Mouse (Mus musculus) adrenal gland, adult (tissue): Measurements from ENCODE around the gene 4930583I09Rik.

Experiments
- DNase-seq, 2 experiments: peaks; one replicate each; pipeline ENCODE4 v3.0.0; 2022 to 2023; ENCODE audit warnings: low spot score in 1 of 2; ENCODE audit not compliant: inconsistent age in 2 of 2

Gene 4930583I09Rik

DNA sequence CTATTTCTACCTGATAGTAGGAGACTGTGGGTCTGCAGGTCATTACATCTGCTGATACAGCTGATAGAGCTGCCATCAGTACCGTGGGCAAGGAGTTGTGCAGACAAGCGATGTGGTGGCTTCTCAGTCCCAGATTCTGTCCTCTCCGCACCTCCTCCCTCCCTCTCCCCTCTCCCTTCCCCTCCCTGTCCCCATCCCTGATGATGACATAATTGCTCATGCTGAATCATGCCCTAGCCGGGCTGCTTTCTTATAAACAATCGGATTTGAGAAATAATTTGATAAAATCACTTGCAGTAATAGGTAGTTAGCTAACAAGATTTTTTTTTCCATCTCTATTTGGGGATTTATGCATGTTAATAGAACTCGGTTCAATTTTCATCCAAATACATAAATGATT is at the start of gene 4930583I09Rik:
Gene 4930583I09Rik (minus strand): TSS at position 144 of the 400 bp plus-strand sequence.
- DNase-seq, result peak; percentile 42 to 71

DNA sequence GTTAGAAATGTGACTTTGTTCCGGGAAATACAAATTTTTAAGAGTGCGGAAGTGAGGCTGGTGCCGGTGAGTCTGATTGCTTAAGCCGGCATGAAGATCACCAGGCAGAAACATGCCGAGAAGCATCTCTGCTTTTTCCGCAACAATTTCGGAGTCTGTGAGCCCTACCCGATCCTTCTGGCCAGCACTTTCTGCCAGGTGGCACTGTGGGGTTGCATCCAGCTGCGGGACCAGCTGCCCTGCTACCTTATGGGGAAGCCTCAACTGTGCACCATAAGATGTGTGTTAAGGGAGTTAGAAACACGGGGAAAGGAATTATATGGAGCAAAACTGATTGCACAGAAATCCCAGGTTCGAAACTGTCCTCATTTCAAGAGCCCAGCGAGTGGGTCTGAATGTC is 40.2 kb upstream of the 4930583I09Rik start:
- DNase-seq, result no peak

DNA sequence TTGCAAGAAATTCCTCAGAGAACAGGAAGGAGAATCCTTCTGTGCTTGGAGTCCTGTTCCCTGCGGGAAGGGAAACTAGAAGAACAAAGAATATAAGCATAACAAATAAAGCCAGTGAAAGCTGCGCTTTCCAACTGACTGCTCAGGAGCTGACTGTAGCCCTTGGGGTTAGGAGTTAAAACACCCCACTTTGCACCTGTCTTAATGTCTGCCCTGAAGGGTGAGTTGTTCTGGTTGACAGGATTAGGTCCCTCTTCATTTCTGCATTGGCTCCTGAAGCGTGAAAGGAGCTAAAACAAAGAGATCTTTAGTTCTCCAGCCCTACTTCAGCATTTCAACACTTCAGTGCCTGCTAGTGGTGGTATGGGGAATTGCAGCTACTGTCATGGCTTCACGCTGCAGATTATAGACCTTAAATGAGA is 37.8 kb upstream of the 4930583I09Rik start:
- peak; percentile 26 to 72 for DNase-seq

DNA sequence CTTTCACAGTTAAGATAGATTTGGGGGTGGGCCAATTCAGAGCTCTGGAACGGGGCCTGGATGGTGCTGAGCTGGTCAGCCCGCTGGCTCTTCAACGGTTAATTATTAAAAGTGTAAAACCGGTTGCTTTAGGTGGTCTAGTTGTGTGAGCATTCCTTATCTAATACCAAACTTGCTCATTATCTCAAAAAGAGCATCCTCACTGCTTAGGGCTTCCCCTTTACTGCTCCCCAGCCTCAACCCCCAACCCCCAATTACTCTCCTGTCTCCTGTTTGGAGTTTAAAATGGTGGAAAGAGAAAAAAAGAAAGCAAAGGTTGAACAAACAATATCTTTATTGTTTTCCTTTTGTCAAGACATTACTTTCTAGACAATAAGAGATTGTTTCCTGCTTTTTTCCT is 27.9 kb upstream of the 4930583I09Rik start:
- no peak for DNase-seq

DNA sequence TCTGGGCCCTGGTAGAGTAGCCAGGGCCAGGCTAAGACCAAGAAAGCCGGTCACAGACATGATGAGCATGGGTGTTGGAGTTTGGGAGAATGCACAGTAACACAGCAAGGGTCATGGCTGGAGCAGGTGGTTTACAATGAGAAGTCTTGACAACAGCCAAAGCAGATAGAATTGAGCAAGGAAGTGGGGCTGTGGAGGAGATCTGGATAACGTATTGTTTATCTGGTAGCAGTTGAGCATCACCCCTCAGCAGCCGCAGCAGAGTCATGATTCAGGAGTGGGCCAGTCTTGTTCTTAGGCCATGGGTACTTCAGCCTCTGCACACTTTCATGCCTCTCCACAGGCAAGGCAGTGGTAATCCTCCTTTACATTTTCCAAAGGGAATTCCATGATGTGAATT is 25.1 kb upstream of the 4930583I09Rik start:
- DNase-seq, result no peak

DNA sequence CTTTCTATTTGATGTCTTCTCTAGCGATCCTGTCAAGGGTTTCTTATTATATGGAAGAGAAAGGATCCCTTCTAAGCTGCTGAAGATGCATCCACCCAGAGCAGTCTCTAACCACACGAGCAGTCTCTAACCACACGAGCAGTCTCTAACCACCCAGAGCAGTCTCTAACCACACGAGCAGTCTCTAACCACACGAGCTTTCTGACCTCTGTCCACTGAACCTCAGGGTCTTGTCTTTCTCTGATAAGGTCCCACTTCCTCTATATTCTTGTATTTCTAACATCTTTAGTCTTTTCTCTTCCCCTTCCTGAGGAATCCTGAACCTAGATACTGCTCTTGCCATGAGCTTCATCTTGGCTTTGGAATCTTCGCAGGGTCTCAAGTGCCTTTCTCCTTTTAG is 23.0 kb upstream of the 4930583I09Rik start:
- no peak for DNase-seq

DNA sequence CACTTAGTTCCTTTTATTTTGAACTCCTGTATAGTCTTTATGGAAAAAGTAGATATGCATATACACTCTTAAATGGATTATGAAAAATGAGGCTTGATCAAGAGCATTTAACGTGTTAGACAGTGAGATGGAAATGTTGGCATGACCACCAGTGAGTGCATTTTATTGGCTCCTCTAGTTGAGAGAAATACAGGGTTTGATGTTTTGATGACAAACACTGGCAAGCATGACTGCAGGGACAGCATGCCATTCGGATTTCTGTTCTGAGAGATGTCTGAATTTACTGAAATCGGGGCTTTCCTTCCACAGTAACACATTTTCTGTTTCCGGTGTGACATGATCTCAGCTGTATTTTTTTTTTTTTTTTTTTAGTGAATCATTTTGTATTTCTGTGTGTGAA is 12.2 kb upstream of the 4930583I09Rik start:
- no peak for DNase-seq

DNA sequence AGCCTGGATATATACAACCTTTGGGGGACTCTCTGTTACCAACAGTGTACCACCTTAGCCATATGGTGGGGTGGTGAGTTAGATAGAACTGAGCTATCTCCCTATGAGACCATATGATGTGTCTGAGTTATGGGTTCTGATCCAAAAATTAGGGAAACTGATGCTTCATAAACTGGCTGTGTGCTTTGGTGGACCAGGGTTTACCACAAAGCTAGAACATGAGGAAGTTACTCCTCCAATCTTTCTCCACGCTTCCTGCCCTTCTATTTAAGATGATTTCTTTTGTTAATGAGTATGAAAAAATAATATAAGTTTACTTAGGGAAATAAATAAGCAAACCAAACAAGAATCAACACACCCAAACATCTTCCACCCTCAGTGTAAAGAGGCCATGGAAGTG is 10.8 kb upstream of the 4930583I09Rik start:
- no peak for DNase-seq

DNA sequence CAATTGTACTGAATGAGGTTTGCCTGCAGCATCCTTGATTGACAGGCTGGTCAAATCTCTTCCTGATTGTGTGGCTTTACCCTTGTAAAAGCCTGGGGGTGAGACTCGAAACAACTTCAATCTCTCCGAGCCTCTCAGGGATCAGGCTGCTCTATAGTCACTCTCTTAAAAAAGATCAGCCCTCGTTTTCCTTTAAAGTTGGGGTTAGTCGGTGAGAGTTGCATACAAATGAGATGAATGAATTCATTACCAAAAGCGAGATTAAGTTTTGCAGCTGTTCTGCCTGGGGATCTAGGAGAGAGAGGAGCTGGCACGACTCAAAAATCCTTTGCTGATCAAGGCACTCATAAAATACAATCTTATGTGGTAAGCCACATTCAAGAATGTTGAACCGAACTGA is 1.0 kb upstream of the 4930583I09Rik start:
- no peak for DNase-seq

DNA sequence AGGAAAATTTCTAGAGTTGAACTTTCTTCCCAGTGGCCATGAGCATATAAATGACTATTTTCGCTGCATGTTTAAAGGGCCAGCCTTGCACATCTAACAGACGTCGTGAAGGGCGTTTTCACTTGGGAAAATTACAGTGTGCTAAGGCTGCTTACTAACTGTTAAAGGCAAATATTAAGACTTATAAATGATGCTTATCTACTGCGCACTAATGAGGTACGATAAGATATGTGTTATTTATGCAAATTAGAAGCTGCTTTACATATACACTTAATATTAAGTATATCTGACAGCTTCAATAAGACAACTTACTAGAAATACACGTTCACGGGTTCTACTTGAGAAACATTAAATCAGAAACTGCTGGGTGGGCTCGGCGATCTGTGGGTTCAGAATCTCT is 481 bp upstream of the 4930583I09Rik start:
- DNase-seq, result no peak

DNA sequence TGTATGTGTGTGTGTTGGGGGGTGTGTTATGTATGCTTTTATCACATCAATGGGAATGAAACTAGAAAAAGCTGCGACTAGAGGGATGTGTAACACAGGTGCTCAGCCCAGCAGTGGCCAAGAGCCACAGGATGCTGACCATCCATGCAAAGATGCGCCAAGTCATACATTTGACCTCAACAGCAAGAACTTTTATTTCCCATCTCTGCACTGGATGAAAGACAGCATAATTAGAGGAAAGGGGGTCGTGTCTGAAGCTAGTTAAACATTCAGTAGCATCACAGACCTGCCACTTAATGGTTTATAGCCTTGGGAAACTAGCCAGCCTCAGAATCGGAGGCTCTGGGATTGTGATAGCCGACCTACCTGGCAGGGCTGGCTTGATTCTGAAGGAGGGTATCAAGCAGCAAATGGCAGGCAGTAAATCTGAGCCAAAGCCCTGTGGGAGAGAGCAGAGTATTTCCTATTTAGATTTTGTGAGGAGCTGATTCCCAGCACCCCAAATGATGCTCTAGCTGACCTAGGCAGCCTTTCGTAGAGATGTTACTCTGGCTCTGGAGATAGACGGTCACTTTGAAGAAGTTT is 1.9 kb downstream of the 4930583I09Rik start:
- DNase-seq, result no peak

DNA sequence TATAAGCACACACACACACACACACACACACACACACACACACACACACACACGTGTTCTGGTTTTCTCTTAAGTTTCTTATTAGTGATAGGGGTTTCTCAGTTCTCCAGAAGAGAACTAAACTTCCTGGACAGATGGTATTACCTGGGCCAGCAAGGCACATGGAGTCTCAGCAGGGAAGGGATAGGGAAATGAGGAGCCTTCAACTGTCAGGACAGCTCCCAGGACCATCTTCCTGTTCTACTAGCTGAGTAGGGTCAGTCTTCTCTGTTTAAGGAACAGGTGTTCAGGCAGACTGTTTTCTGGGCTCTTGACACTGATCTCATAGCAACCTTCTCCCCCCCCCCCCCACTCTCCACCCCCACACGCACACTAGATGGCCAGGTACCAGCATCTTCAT is 2.8 kb downstream of the 4930583I09Rik start:
- DNase-seq, result no peak

DNA sequence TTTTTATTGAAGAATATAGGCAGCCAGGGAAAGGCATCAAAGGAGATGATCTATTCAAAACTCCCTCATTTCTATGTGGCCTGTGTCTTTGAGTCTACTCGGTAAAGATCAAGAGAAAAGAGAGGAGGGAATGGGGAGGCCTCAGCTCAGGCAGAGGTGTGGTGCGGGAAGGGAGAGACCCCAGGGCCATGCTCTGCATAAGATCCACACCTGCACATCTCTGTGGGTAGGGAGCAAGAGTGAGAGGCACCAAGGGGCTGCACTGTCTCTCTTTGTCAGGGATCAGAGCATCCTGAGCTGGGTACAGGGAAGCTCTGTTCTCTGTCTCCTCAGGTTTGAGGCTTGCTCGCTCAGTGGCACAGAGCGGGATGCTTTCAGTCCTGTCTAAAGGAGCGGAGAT is 8.4 kb downstream of the 4930583I09Rik start:
- no peak for DNase-seq

DNA sequence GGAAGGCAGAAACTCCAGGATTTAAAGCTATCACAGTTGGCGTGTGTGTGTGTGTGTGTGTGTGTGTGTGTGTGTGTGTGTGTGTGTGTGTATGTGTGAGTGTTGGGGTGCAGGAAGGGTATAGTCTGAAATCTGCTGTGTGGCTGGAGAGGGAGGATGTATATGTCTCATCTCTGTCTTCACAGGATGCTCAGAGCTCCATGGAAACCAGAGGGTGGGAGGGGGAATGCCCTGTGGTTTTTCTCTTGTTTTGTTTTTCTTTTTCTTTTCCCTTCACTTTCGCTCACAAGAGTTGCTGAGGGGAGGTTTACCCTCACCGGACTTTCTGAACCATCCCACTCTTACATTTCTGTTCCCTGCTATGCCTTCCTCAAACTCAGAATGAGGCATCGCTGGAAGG is 9.0 kb downstream of the 4930583I09Rik start:
- no peak for DNase-seq

DNA sequence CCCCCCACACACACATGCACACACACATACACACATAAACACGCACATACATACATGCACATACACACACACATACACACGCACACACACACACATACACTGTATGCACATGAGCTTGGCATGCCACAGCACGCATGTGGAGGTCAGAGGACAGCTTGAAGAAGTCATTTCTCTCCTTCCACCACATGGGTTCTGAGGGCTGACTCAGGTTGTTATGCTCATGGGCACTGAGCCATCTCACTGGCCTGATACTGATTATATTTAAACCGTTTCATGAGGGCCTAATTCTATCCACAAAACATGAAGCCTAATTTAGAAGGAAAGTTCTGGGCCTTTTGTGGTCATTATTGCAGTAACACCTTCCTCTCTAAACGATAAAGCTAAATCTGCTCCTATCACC is 13.3 kb downstream of the 4930583I09Rik start:
- no peak for DNase-seq

DNA sequence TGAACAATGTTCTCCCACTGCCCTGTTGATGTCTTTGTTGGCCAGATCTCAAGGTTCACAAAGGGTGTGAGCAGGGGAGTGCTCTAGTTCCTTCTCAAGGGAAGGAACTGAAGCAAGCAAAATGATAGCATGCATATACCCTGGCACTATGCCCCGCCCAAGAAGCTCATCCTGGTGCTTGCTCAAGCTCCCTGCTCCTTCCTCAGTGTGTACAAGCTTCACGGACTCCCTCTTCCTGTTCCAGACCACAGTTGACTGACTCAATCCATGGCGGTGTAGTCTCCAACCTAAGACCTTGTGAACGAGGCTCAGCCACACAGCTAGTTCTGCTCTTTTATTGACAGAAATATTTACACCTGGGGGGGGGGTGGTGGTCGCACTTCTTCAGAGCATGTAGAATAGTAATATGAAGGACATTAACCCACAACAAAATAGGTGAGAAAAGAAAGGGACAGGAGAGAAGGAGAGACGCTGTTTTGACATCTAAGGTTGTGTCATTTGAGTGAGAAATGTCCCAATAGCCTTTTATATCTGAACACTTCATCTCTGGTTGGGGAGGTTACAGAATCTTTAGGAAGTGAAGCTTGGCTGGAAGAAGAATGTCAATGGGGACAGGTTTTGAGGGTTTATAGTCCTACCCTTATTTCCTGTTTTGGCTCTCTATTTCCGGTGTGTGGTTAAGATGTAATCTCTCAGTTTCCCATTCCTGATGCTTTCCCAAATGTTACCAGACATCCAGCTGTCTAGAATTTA is 14.9 kb downstream of the 4930583I09Rik start:
- no peak for DNase-seq

DNA sequence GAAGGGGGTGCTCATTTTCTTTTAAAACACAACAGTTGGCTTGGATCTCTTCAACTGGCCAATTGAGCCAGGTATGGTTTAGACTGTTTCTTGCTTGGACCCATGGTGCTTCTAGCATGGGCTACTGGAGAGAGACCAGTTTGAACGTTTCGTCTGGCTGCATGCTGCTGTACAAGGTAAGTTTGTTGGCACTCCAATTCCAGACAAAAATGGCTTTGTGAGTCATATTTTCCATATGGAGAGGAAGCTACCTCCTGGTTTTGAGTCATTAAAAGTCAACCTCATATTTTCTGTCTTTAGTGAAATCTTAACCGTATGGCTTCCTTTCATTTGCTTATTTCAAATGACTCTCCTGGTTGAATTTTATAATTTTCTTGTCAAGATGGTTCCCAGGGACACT is 19.6 kb downstream of the 4930583I09Rik start:
- DNase-seq, result no peak

DNA sequence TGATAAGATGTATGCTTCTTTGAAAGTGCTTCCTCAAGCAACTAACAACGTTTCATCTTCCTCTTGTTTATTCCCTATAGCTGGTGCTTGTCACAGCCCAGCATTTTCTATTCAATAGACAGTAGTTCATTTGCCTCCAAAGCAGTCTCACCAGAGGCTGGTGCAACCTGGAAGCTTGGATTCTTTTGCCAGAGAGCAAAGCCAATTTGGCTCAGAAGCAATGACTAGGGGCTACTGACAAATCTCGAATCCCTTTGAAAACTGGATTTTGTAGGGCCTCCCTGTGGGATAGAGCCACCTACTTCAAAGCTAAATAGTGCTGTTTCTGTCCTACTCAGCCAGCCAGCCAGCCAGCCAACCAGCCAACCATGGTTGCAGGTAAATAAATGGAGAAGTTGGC is 20.1 kb downstream of the 4930583I09Rik start:
- DNase-seq, result no peak

DNA sequence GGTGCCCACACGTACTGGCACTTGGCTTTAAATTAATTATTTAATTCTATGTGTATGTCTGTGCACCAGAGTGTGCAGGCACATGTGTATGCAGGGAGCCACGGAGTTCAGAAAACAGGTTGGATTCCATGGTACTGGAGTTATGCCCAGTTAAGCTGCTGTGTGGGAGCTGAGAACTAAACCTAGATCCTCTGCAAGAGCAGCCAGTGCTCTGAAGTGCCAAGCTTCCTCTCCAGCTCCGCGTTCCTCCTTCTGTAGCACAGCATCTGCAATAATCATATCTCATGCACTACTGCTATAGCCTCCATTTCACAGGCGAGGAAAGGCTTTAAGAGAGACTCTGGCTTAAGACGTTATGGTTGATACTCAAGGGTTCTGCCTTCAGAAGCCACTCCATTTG is 22.3 kb downstream of the 4930583I09Rik start:
- no peak for DNase-seq

DNA sequence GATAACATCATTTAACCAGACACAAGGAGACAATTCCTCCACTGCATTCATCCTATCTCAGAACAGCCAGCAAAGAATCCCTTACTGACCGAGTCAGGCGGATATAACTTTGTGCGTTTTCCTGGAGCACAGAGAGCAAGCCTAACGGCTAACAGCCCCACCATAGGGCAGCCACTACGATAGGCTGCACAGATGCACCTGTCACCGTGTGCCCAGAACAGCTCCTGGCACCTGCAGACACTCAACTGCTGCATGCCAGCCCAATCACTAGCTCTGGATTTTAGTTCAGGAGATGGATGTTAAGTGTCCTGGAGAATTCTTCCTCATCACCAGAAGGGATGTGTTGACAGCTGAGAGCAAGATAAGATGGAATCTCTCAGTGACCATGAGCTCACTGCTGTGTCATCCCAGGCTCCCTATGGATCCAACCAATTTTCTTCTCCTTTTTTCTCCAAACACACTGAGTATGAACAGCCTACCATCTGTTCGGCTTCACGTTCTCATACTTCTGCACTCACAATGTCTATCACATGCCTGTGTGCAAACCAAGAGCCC is 29.8 kb downstream of the 4930583I09Rik start:
- DNase-seq, result no peak

DNA sequence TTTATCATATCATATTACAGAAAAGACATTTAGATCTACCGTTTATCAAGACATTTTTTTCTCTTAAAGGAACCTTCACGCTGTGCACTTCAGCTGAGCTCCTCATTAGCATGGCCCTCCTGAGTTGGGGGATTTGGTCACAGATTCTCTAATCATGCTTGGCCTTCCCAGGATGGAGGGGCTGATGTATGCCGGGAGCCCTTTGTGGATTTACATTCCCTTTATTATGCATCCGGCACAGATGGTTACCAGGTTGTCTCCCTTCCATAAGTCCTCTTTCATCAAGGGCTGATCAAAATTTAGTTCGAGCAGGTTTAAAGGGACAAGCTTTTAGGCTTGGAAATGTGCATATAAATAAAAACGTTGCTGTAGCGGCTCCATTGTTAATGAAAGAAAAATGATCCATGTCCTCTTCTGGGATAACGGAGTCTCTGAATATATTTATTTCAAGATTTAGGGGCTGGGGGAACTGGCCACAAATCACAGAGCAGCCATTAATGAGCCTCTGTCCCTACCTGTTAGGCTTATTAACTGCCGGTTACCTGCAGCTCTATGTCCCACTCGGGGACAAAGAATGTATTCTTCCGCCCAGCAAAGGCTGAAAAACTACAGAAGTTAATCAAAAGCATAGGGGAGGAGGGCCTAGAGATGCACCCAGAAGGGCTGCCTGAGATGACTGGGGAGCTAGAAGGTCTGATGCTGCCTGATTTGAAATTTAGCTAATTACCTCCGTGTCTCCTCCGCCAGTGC is 31.3 kb downstream of the 4930583I09Rik start:
- DNase-seq, result no peak

DNA sequence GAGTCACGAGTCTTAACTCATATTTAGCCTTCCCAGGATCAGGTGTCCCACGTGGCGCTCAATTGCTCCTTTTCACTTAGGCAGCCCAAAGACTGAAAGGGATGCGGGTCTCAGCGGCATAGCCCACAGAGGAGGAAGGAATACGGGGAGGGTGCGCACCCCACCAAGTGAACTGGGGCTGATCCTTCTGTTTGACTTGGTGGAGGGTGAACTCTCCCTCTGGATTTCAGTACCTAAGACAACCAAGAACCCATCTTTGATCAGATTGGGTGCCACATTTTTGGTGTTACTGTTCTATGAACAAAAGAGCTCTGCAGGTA is 33.0 kb downstream of the 4930583I09Rik start:
- DNase-seq, result no peak
